Mouse (Mus musculus) left cerebral cortex, adult 2 months (tissue): Measurements from ENCODE around the gene Rps6. TPM values are rescaled to one million over a fixed set of nuclear protein-coding genes. Genes with fewer than 3 reads are reported as not detected.
A peak's percentile ranks its signal among the peaks of the same experiment; 100 is the strongest.

Source experiments
- DNase-seq, 2 experiments: peaks; one replicate each; pipeline ENCODE4 v3.0.0; 2021 to 2022; ENCODE audit warnings: low spot score in 2 of 2, mixed read lengths in 1 of 2; ENCODE audit errors: extremely low spot score in 1 of 2
- H3K27ac ChIP-seq: fragments of 200-600 bp; 2 replicates; pipeline ENCODE4 v1.8.1; 2022
- H3K4me3 ChIP-seq: fragments of 200-600 bp; 2 replicates; pipeline ENCODE4 v1.8.1; 2022
- CTCF ChIP-seq: fragments of 200-600 bp; IDR thresholded peaks from 2 replicates; pipeline ENCODE4 v1.8.1; 2022; ENCODE audit warnings: antibody characterized with exemption, mild to moderate bottlenecking, moderate library complexity
- intact Hi-C: fragments of 180-260 bp; cut with DNase I; formaldehyde crosslinking; loops from one replicate; pipeline ENCODE4 v1.15.1; 2025
- total RNA-seq, 2 experiments: library from RNA; stranded (reverse); gene quantifications; 2 replicates each; pipeline ENCODE4 v1.2.3; 2021

Gene Rps6
- total RNA-seq, 2 experiments from 2014 or later, result 381 to 396 TPM

GRCm38 (mm10) chr4:86881178-86881577, 24.0 kb upstream of the Rps6 start:
- TF ChIP-seq CTCF, result no peak
- DNase-seq, result no peak
- Histone ChIP-seq H3K4me3 (no peak overlapping the region), H3K27ac (no peak overlapping the region)
- intact Hi-C loops, result no loop called here

- TF ChIP-seq CTCF, result no peak
- Histone ChIP-seq H3K27ac (no peak overlapping the region), H3K4me3 (no peak overlapping the region)
- intact Hi-C loops, result no loop called here
- no peak for DNase-seq
Measured at GRCm38 (mm10) chr4:86879477-86879876, 22.3 kb upstream of the Rps6 start.

GRCm38 (mm10) chr4:86874146-86874847, 17.1 kb upstream of the Rps6 start, which contains the start of gene Acer2:
TSS of gene Acer2 (plus strand) at chr4:86874396.
- intact Hi-C loops, result no loop called here
- peak; percentile 68 to 83 for DNase-seq
- peak within 1 kb of the TSS; percentile 67 for H3K4me3 ChIP-seq
- TF ChIP-seq CTCF, result peak; percentile 24
- peak within 1 kb of the TSS; percentile 53 for H3K27ac ChIP-seq

GRCm38 (mm10) chr4:86873072-86873471, 15.9 kb upstream of the Rps6 start:
- intact Hi-C loops, result no loop called here
- DNase-seq, result no peak
- Histone ChIP-seq H3K4me3 (no peak overlapping the region), H3K27ac (no peak overlapping the region)
- no peak for TF ChIP-seq CTCF

GRCm38 (mm10) chr4:86871988-86872387, 14.8 kb upstream of the Rps6 start:
- TF ChIP-seq CTCF, result no peak; the same call in 1 of the 2 replicates
- H3K27ac ChIP-seq, result no peak overlapping the region
- no peak for DNase-seq
- intact Hi-C loops, result no loop called here
- H3K4me3 ChIP-seq, result no peak overlapping the region

GRCm38 (mm10) chr4:86864087-86864486, 6.9 kb upstream of the Rps6 start:
- Histone ChIP-seq H3K27ac (no peak overlapping the region), H3K4me3 (no peak overlapping the region)
- TF ChIP-seq CTCF, result no peak; the same call in 1 of the 2 replicates
- intact Hi-C loops, result no loop called here
- DNase-seq, result no peak

GRCm38 (mm10) chr4:86858070-86858440, 843 bp upstream of the Rps6 start:
- Histone ChIP-seq H3K27ac (peak overlapping the region; percentile 95), H3K4me3 (peak overlapping the region; percentile 92)
- no peak for DNase-seq
- intact Hi-C loops, result loop anchor here (5.0 kb wide), 2 partner anchors 246 to 504 kb away; partner anchors contain the start of gene Haus6
- no peak for TF ChIP-seq CTCF

- no peak for DNase-seq
- no peak for TF ChIP-seq CTCF
- Histone ChIP-seq H3K27ac (peak overlapping the region; percentile 95), H3K4me3 (peak overlapping the region; percentile 92)
- intact Hi-C loops, result loop anchor here (5.0 kb wide), 2 partner anchors 244 to 506 kb away; partner anchors contain the start of gene Haus6
Measured at GRCm38 (mm10) chr4:86856304-86857112, 704 bp downstream of the Rps6 start.

GRCm38 (mm10) chr4:86852813-86853590, 4.2 kb downstream of the Rps6 start:
- intact Hi-C loops, result no loop called here
- no peak overlapping the region for H3K27ac ChIP-seq
- no peak for TF ChIP-seq CTCF
- no peak overlapping the region for H3K4me3 ChIP-seq
- no peak for DNase-seq

- TF ChIP-seq CTCF, result no peak
- intact Hi-C loops, result no loop called here
- Histone ChIP-seq H3K4me3 (no peak overlapping the region), H3K27ac (no peak overlapping the region)
- DNase-seq, result no peak
Measured at GRCm38 (mm10) chr4:86852018-86852417, 5.2 kb downstream of the Rps6 start.

- intact Hi-C loops, result no loop called here
- DNase-seq, result no peak
- Histone ChIP-seq H3K4me3 (no peak overlapping the region), H3K27ac (no peak overlapping the region)
- no peak for TF ChIP-seq CTCF
Measured at GRCm38 (mm10) chr4:86851331-86851730, 5.9 kb downstream of the Rps6 start.
